Mouse (Mus musculus): ENCODE results near the gene Slc16a11. TPM values are rescaled to one million over a fixed set of nuclear protein-coding genes. Genes with fewer than 3 reads are reported as not detected.

The Slc16a11 gene
- total and polyA plus RNA-seq, 3 experiments: 0.51 to 2.3 TPM; not detected in 1

DNA sequence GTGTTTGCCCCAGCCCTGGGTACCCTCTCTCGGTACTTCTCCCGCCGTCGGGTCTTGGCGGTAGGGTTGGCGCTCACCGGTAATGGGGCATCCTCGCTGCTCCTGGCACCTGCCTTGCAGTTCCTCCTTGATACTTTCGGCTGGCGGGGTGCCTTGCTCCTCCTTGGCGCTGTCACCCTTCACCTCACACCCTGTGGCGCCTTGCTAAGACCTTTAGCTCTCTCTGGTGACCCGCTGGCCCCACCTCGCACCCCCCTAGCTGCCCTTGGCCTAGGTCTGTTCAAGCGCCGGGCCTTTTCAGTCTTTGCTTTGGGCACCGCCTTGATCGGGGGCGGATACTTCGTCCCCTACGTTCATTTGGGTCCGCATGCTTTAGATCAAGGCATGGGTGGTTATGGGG, 2.7 kb downstream of the Slc16a11 start:
- no peak overlapping the region for H3K27ac ChIP-seq (ENCODE audit: insufficient read depth, low read depth)
- H3K9me3 ChIP-seq (replicated peaks; ENCODE audit: low read length): no peaks in the 10 kb centered on the region
- no peak for DNase-seq (ENCODE audit: extremely low read depth)
- no peaks in the 10 kb centered on the region for H3K79me2 ChIP-seq (replicated peaks; ENCODE audit: control insufficient read depth, extremely low read depth, insufficient read depth, poor library complexity, severe bottlenecking)
- H3K4me1 ChIP-seq (ENCODE audit: control insufficient read depth in 1 of 2, insufficient read depth in 2 of 2): peaks cover 11 to 20% of the 10 kb centered on the region in 2 experiments; a peak in 3 of 4 replicates
- dilution Hi-C loops (cut with MboI; ENCODE audit: extremely low pct_ligation_motif_present, extremely low pct_unique_long_range_greater_than_20kb, low sequenced_read_pairs) (no loop called here), in situ Hi-C loops (cut with MboI; ENCODE audit: low pct_ligation_motif_present, low pct_unique_long_range_greater_than_20kb, low sequenced_read_pairs) (no loop called here)
- no peaks in the 10 kb centered on the region for H3K27me3 ChIP-seq (replicated peaks)
- no peak overlapping the region for H3K9ac ChIP-seq (ENCODE audit: insufficient read depth, low read depth)
- no peak overlapping the region for H3K4me3 ChIP-seq (replicated peaks in 1 of 3; ENCODE audit: low read depth in 2 of 3, low read length in 2 of 3, poor library complexity in 1 of 3)
- TF ChIP-seq PAX5 (IDR thresholded peaks at IDR 0.05; ENCODE audit: low read length): no peak
- TF ChIP-seq POLR2A (IDR thresholded peaks at IDR 0.05; ENCODE audit: low read depth, low read length): no peak
- TF ChIP-seq JUN (IDR thresholded peaks at IDR 0.05; ENCODE audit: insufficient read depth, low read depth, low read length): no peak
- no peak for TF ChIP-seq TCF12 (IDR thresholded peaks at IDR 0.05; ENCODE audit: low read depth, low read length)
- no peak for TF ChIP-seq CTCF (conservative IDR thresholded peaks at IDR 0.05 in 1 of 2, IDR thresholded peaks at IDR 0.05 in 1 of 2; ENCODE audit: low read depth in 2 of 2, low read length in 2 of 2)
- no peak for TF ChIP-seq USF1 (IDR thresholded peaks at IDR 0.05; ENCODE audit: low read depth, low read length)
- TF ChIP-seq RCOR1 (conservative IDR thresholded peaks at IDR 0.05; ENCODE audit: low read depth, low read length): no peak
- TF ChIP-seq EP300 (IDR thresholded peaks at IDR 0.05; ENCODE audit: low read length): no peak
- TF ChIP-seq POLR2AphosphoS2 (IDR thresholded peaks at IDR 0.05; ENCODE audit: low read depth, low read length): no peak
- TF ChIP-seq CHD1 (IDR thresholded peaks at IDR 0.05; ENCODE audit: low read depth, low read length): no peak
- no peak for TF ChIP-seq ZMIZ1 (IDR thresholded peaks at IDR 0.05; ENCODE audit: low read depth, low read length)
- no peak for TF ChIP-seq IRF4 (IDR thresholded peaks at IDR 0.05; ENCODE audit: low read depth, low read length)
- TF ChIP-seq UBTF (IDR thresholded peaks at IDR 0.05; ENCODE audit: low read depth, low read length): no peak
- H3K4me2 ChIP-seq (ENCODE audit: insufficient read depth, low read depth, poor library complexity, severe bottlenecking): no peak overlapping the region
- H3K36me3 ChIP-seq (replicated peaks in 1 of 2; ENCODE audit: control insufficient read depth in 1 of 2, insufficient read depth in 1 of 2, low read length in 1 of 2): peaks cover 5 to 48% of the 10 kb centered on the region in 2 experiments

DNA sequence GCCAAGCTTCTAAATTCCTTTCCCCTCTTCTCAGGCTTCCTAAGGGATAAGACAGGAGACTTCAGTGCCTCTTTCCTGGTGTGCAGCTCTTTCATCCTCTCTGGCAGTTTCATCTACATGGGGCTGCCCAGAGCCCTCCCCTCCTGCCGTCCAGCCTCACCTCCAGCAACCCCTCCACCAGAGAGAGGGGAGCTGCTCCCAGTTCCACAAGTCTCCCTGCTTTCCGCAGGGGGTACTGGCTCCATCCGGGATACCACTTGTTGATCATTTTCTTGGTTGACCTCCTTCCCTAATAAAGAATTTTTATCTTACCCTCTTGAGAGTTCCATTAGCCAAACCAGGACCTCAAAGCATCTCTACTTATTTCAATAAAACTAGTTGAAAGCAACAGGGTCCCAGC, 3.6 kb downstream of the Slc16a11 start:
- Histone ChIP-seq H3K36me3 (replicated peaks in 1 of 2; ENCODE audit: control insufficient read depth in 1 of 2, insufficient read depth in 1 of 2, low read length in 1 of 2) (peaks cover 5 to 48% of the 10 kb centered on the region in 2 experiments), H3K27me3 (replicated peaks) (no peaks in the 10 kb centered on the region), H3K9me3 (replicated peaks; ENCODE audit: low read length) (no peaks in the 10 kb centered on the region), H3K4me2 (ENCODE audit: insufficient read depth, low read depth, poor library complexity, severe bottlenecking) (no peak overlapping the region), H3K79me2 (replicated peaks; ENCODE audit: control insufficient read depth, extremely low read depth, insufficient read depth, poor library complexity, severe bottlenecking) (no peaks in the 10 kb centered on the region), H3K27ac (ENCODE audit: insufficient read depth, low read depth) (no peak overlapping the region), H3K9ac (ENCODE audit: insufficient read depth, low read depth) (no peak overlapping the region), H3K4me1 (ENCODE audit: control insufficient read depth in 1 of 2, insufficient read depth in 2 of 2) (peaks cover 11 to 20% of the 10 kb centered on the region in 2 experiments; a peak in 3 of 4 replicates), H3K4me3 (replicated peaks in 1 of 3; ENCODE audit: low read depth in 2 of 3, low read length in 2 of 3, poor library complexity in 1 of 3) (no peak overlapping the region)
- in situ Hi-C loops (cut with MboI; ENCODE audit: low pct_ligation_motif_present, low pct_unique_long_range_greater_than_20kb, low sequenced_read_pairs) (no loop called here), dilution Hi-C loops (cut with MboI; ENCODE audit: extremely low pct_ligation_motif_present, extremely low pct_unique_long_range_greater_than_20kb, low sequenced_read_pairs) (no loop called here)
- no peak for DNase-seq (ENCODE audit: extremely low read depth)
- TF ChIP-seq BHLHE40 (IDR thresholded peaks at IDR 0.05; ENCODE audit: low read depth, low read length) (no peak), POLR2AphosphoS2 (IDR thresholded peaks at IDR 0.05; ENCODE audit: low read depth, low read length) (no peak), TBP (conservative IDR thresholded peaks at IDR 0.05; ENCODE audit: low read depth, low read length) (no peak), RCOR1 (conservative IDR thresholded peaks at IDR 0.05; ENCODE audit: low read depth, low read length) (no peak), KAT2A (IDR thresholded peaks at IDR 0.05; ENCODE audit: insufficient replicate concordance, low read length) (no peak), MEF2A (IDR thresholded peaks at IDR 0.05; ENCODE audit: borderline replicate concordance, low read depth, low read length) (no peak)

All from CH12.LX (cell line).